Mouse (Mus musculus): ENCODE measurements at regions not wholly inside any gene's neighbourhood (a gene's known extent, or its start where the extent isn't known, plus 50 kb on each side); places are given as distances from the start of the nearest gene placed in this dataset.

GRCm38 (mm10) chr19:26051478-26052215, 379.4 kb downstream of the Dmrt2 start:
- ATAC-seq, result no peak

- ATAC-seq, result no peak
Measured at GRCm38 (mm10) chr19:26059668-26060067, 387.5 kb downstream of the Dmrt2 start.

GRCm38 (mm10) chr19:26068553-26068952, 396.3 kb downstream of the Dmrt2 start:
- ATAC-seq, result no peak

GRCm38 (mm10) chr19:26069908-26070307, 397.7 kb downstream of the Dmrt2 start:
- ATAC-seq, result no peak

DNA sequence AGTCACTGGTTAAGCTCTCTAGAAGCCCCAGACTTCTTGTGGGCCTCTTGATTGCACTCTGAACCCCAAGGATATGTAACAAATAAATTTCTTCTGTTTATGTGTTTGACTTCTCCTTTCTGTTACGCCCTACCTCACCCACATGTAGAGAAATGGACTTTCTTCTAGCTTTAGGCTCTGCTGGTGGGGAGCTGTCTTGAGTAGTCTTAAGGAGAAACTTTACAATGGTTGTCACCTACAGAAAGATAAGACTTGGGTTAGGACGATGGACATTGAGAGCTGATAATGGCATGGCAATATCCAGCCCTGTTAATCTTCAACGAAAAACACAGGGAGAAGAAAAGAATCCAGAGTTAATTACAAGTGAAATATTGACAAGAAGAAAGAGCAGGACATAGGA, 416.1 kb downstream of the Dmrt2 start:
- no peak for ATAC-seq

- no peak for ATAC-seq
Measured at GRCm38 (mm10) chr19:26091386-26091785, 419.2 kb downstream of the Dmrt2 start.

DNA sequence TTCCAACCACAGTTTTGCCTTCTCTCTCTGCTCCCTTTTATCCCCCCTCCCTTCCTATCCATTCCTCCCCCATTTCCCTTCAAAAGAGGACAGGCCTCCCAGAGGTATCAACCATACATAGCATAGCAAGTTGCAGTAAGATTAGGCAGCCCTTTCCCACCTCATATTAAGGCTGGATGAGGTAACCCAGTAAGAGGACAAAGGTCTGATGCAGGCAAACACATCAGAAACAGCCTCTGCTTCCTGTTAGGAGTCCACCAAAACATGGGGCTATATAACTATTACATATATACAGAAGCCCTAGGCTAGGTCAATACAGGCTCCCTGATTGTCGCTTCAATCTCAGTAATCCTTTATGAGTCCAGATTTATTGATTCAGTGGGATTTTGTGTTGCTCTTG, 421.6 kb downstream of the Dmrt2 start:
- no peak for ATAC-seq

DNA sequence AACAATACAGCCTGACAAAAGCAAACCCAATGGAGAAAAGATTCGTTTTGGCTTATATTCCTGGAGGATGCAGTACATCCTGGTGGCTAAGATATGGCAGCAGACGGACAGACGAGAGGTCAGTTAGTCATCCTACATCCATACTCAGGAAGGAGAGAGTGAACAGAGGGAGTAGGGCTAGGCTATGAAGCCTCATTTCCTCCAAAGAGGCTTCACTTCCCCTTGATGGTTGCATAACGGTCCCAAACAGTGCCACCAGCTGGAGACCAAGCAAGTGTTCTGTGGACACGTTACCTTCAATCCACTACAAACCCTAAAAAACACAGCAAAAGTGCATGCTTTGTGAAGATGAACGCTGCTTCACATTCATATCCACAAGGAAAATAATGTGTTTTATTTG, 442.1 kb downstream of the Dmrt2 start:
- ATAC-seq, result no peak

GRCm38 (mm10) chr19:26128423-26128822, 456.2 kb downstream of the Dmrt2 start:
- ATAC-seq, result no peak

DNA sequence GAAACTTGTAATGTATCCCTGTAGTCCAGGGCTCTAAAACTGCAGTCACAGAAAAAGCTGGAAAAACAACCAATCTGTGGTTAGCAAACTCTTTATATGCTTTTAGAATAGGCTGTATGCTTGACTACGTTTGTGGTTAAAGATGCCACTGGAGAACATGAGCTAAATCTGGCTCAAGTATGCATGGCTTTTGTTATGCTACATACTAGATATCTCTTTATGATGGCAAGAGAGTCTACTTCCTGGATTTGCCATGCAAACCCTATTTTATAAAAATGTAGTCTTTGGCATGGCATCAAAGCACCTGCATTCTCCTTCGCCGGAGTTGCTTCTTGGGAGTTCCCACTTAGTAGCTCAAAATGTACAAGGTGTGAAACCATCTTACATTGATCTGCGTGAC, 462.2 kb downstream of the Dmrt2 start:
- no peak for ATAC-seq

- ATAC-seq, result no peak
Measured at GRCm38 (mm10) chr19:26135398-26136104, 463.3 kb downstream of the Dmrt2 start.

DNA sequence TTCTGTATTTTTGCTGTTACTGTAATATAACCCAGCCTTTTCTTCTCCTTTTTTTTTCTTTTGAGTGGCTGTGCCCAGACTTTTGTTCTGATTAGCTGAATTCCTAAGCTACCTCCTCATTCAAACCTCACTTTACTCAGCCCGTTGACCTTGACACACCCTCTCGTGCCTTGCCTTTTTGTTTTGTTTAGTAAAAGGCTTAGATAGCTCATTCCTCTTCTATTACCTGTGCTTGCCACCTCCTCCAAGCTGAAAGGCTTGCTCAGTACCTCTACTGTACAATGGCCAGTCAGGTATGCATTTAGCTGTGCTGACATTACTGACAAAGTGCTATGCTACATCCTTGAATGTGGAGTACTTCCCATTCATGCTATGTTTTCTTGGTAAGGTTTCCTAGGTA, 464.2 kb upstream of the Smarca2 start:
- ATAC-seq, result no peak

DNA sequence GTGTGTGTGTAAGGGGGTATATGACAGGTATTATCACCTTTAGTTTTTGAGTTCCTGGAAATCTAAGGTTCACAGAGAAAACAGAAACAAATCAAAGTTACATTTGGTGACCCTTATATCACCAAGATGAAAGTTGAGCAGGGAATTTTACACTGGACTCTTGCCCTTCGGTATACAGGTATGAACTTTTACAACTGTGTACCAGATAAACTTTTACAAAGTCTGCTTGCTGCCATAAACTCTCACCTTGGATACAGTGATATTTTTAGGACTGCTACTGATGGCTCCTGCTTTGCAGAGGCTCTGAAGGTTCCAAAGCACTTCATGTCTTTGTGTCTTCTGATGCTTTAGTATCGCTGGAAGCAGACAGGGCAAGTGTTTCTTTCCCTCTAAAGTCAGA, 461.3 kb upstream of the Smarca2 start:
- ATAC-seq, result no peak

DNA sequence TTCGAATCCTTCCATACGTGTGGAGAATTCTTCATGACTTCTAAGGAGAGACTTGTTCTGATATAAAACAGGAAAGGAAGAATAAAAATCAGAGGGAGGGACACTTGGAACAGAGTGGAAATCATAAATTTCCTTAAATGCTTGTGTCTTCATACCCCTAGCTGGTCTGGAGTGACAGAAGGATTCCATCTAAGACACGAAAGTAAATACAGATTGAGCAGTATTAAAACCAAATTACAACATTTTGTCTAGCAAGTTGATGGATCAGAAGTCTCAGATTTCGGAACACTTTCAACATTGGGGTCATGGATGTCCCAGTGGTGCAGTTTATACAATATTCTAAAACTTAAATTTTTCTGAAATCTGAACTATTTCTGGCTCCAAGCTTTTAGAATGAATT, 453.6 kb upstream of the Smarca2 start:
- no peak for ATAC-seq

- no peak for ATAC-seq
Measured at GRCm38 (mm10) chr19:26164993-26165392, 439.9 kb upstream of the Smarca2 start.

DNA sequence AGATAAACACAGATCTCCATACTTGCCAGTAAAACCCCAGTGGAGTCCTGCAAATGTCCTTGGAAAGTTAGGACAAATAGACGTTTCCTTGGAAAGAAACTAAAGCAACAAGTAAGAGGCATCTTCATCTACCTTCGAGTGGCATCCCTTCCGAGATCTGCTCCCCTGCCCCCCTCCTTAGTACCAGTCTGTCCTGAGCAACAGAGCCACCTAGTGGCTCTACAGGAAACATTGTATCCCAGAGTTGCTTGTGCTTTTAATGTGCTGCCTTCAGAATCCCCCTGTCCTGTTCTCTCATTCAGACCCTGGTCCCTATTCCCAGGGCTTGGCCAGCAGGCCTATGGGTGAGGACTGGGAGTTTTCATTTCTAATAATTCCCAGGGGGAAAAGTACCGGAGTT, 423.1 kb upstream of the Smarca2 start:
- ATAC-seq, result no peak

GRCm38 (mm10) chr19:26185012-26185411, 419.8 kb upstream of the Smarca2 start:
- ATAC-seq, result no peak

- no peak for ATAC-seq
Measured at GRCm38 (mm10) chr19:26190803-26191202, 414.0 kb upstream of the Smarca2 start.

DNA sequence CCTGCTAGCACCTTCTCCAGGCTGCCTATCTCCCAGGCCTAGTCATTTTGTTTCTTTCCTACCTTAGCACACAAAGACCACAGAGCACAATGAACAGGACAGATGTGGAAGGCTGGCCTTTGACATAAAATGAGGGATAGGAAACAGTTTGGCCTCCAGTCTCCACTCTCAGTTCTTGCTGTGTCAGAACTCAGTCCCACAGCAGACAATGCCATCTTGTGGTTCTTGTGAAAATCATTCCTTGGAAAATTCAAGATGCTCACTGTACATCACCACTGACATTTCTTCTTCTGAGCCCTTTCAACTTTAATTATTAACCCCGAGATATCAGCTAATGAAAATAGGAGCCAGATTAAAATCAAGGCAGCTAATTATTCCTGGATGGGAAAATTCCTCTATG, 411.2 kb upstream of the Smarca2 start:
- no peak for ATAC-seq

- no peak for ATAC-seq
Measured at GRCm38 (mm10) chr19:26208760-26209159, 396.1 kb upstream of the Smarca2 start.

DNA sequence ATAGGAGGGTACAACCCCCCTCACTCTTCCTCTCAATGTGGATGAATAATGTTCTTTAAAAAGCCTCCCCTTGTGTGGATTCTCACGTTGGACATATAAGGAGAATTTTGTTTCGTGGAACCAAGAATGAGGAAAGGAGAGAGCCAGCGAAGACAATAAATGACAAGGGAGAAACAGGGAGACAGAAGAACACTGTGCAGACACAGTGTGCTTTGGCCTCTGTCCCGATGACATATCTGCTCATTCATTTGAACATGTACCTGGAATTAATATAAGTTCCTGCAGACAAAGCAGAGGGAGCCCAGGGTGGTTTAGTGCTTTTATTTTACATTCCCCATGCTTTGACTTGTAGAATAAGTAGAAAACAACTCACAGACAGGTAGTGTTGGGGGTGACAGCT, 370.3 kb upstream of the Smarca2 start:
- no peak for ATAC-seq

- ATAC-seq, result no peak
Measured at GRCm38 (mm10) chr19:26244067-26244466, 360.8 kb upstream of the Smarca2 start.

- no peak for ATAC-seq
Measured at GRCm38 (mm10) chr19:26249751-26250150, 355.1 kb upstream of the Smarca2 start.

DNA sequence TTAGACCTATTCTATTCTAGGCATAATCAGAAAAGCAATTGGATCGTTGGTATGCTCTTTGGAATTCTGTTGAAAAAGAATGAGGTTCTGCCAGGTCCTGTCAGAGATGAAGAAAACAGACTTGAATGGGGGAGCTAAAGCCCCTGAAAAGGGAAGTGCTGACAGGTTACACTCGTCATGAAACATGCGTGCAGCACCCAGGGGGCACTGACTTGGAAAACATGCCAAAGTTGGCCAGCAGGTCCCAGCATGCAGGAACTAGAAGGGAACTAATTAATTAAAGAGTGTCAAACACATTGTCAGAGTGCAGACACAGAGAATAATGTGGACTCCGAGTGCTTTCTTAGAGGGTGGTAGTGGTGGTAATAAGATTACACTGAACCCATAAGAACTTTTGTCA, 346.2 kb upstream of the Smarca2 start:
- no peak for ATAC-seq

GRCm38 (mm10) chr19:26261530-26261929, 343.3 kb upstream of the Smarca2 start:
- no peak for ATAC-seq

Data from activated CD4-positive, CD25-positive, alpha-beta regulatory T cell, adult 4 months (primary cell).